Mouse (Mus musculus): Measurements from ENCODE around the gene Fam3c. TPM values are rescaled to one million over a fixed set of nuclear protein-coding genes. Genes with fewer than 3 reads are reported as not detected.
A peak's percentile ranks its signal among the peaks of the same experiment; 100 is the strongest.

Gene Fam3c
- polyA plus RNA-seq, 1 experiment = 84.3 TPM

GRCm38 (mm10) chr6:22330169-22330960, 25.7 kb downstream of the Fam3c start:
- Histone ChIP-seq H3K36me3 (ENCODE audit: control insufficient read depth, insufficient read depth, low read length, poor library complexity, severe bottlenecking) (peaks cover 10% of the 10 kb centered on the region), H3K4me3 (ENCODE audit: low read depth, low read length) (no peak overlapping the region)
- no peak for TF ChIP-seq CTCF (IDR thresholded peaks at IDR 0.05; ENCODE audit: low read depth, low read length)
- no peak for TF ChIP-seq EP300 (IDR thresholded peaks at IDR 0.05; ENCODE audit: insufficient read depth, low read depth, low read length)
- no peak for TF ChIP-seq POLR2A (IDR thresholded peaks at IDR 0.05; ENCODE audit: insufficient read depth, low read length)

GRCm38 (mm10) chr6:22327931-22328330, 28.1 kb downstream of the Fam3c start:
- peaks cover 15% of the 10 kb centered on the region for H3K36me3 ChIP-seq (ENCODE audit: control insufficient read depth, insufficient read depth, low read length, poor library complexity, severe bottlenecking)
- H3K4me1 ChIP-seq (ENCODE audit: control insufficient read depth, insufficient read depth, low read length) = no peaks in the 10 kb centered on the region
- H3K27ac ChIP-seq (ENCODE audit: insufficient read depth, low read length) = no peak overlapping the region
- H3K4me3 ChIP-seq (ENCODE audit: low read depth, low read length) = no peak overlapping the region
- H3K27me3 ChIP-seq (ENCODE audit: control insufficient read depth, insufficient read depth, low read length, poor library complexity, severe bottlenecking) = no peaks in the 10 kb centered on the region
- no peak for TF ChIP-seq CTCF (IDR thresholded peaks at IDR 0.05; ENCODE audit: low read depth, low read length)
- TF ChIP-seq EP300 (IDR thresholded peaks at IDR 0.05; ENCODE audit: insufficient read depth, low read depth, low read length) = no peak
- no peak for TF ChIP-seq POLR2A (IDR thresholded peaks at IDR 0.05; ENCODE audit: insufficient read depth, low read length)
- no peaks in the 10 kb centered on the region for H3K9me3 ChIP-seq (replicated peaks; ENCODE audit: control insufficient read depth, insufficient read depth, low read length, poor library complexity, severe bottlenecking)
- H3K9ac ChIP-seq (ENCODE audit: low read depth, poor library complexity, severe bottlenecking) = no peak overlapping the region

More at GRCm38 (mm10) chr6:22330169-22330960, 25.7 kb downstream of the Fam3c start:
- no peaks in the 10 kb centered on the region for H3K4me1 ChIP-seq (ENCODE audit: control insufficient read depth, insufficient read depth, low read length)
- H3K27me3 ChIP-seq (ENCODE audit: control insufficient read depth, insufficient read depth, low read length, poor library complexity, severe bottlenecking) = no peaks in the 10 kb centered on the region
- H3K9me3 ChIP-seq (replicated peaks; ENCODE audit: control insufficient read depth, insufficient read depth, low read length, poor library complexity, severe bottlenecking) = no peaks in the 10 kb centered on the region
- no peak overlapping the region for H3K9ac ChIP-seq (ENCODE audit: low read depth, poor library complexity, severe bottlenecking)
- H3K27ac ChIP-seq (ENCODE audit: insufficient read depth, low read length) = no peak overlapping the region

- no peak overlapping the region for H3K27ac ChIP-seq (ENCODE audit: insufficient read depth, low read length)
- H3K27me3 ChIP-seq (ENCODE audit: control insufficient read depth, insufficient read depth, low read length, poor library complexity, severe bottlenecking) = no peaks in the 10 kb centered on the region
- no peak for TF ChIP-seq CTCF (IDR thresholded peaks at IDR 0.05; ENCODE audit: low read depth, low read length)
- TF ChIP-seq EP300 (IDR thresholded peaks at IDR 0.05; ENCODE audit: insufficient read depth, low read depth, low read length) = no peak
- no peak for TF ChIP-seq POLR2A (IDR thresholded peaks at IDR 0.05; ENCODE audit: insufficient read depth, low read length)
- H3K4me3 ChIP-seq (ENCODE audit: low read depth, low read length) = no peak overlapping the region
- no peak overlapping the region for H3K9ac ChIP-seq (ENCODE audit: low read depth, poor library complexity, severe bottlenecking)
- no peaks in the 10 kb centered on the region for H3K4me1 ChIP-seq (ENCODE audit: control insufficient read depth, insufficient read depth, low read length)
- peaks cover 18% of the 10 kb centered on the region for H3K36me3 ChIP-seq (ENCODE audit: control insufficient read depth, insufficient read depth, low read length, poor library complexity, severe bottlenecking)
- no peaks in the 10 kb centered on the region for H3K9me3 ChIP-seq (replicated peaks; ENCODE audit: control insufficient read depth, insufficient read depth, low read length, poor library complexity, severe bottlenecking)
Observed at GRCm38 (mm10) chr6:22327091-22327490, 29.0 kb downstream of the Fam3c start.

- no peak overlapping the region for H3K4me3 ChIP-seq (ENCODE audit: low read depth, low read length)
- no peaks in the 10 kb centered on the region for H3K4me1 ChIP-seq (ENCODE audit: control insufficient read depth, insufficient read depth, low read length)
- no peaks in the 10 kb centered on the region for H3K9me3 ChIP-seq (replicated peaks; ENCODE audit: control insufficient read depth, insufficient read depth, low read length, poor library complexity, severe bottlenecking)
- H3K27me3 ChIP-seq (ENCODE audit: control insufficient read depth, insufficient read depth, low read length, poor library complexity, severe bottlenecking) = no peaks in the 10 kb centered on the region
- TF ChIP-seq EP300 (IDR thresholded peaks at IDR 0.05; ENCODE audit: insufficient read depth, low read depth, low read length) = no peak
- H3K27ac ChIP-seq (ENCODE audit: insufficient read depth, low read length) = no peak overlapping the region
- peaks cover 21% of the 10 kb centered on the region for H3K36me3 ChIP-seq (ENCODE audit: control insufficient read depth, insufficient read depth, low read length, poor library complexity, severe bottlenecking)
- no peak overlapping the region for H3K9ac ChIP-seq (ENCODE audit: low read depth, poor library complexity, severe bottlenecking)
Observed at GRCm38 (mm10) chr6:22326289-22326688, 29.8 kb downstream of the Fam3c start.

GRCm38 (mm10) chr6:22325364-22326072, 30.5 kb downstream of the Fam3c start:
- H3K4me1 ChIP-seq (ENCODE audit: control insufficient read depth, insufficient read depth, low read length) = no peaks in the 10 kb centered on the region
- TF ChIP-seq POLR2A (IDR thresholded peaks at IDR 0.05; ENCODE audit: insufficient read depth, low read length) (no peak), EP300 (IDR thresholded peaks at IDR 0.05; ENCODE audit: insufficient read depth, low read depth, low read length) (no peak), CTCF (IDR thresholded peaks at IDR 0.05; ENCODE audit: low read depth, low read length) (peak; percentile 86)
- no peaks in the 10 kb centered on the region for H3K27me3 ChIP-seq (ENCODE audit: control insufficient read depth, insufficient read depth, low read length, poor library complexity, severe bottlenecking)
- peaks cover 25% of the 10 kb centered on the region for H3K36me3 ChIP-seq (ENCODE audit: control insufficient read depth, insufficient read depth, low read length, poor library complexity, severe bottlenecking)
- H3K27ac ChIP-seq (ENCODE audit: insufficient read depth, low read length) = no peak overlapping the region
- H3K4me3 ChIP-seq (ENCODE audit: low read depth, low read length) = no peak overlapping the region
- H3K9ac ChIP-seq (ENCODE audit: low read depth, poor library complexity, severe bottlenecking) = no peak overlapping the region
- H3K9me3 ChIP-seq (replicated peaks; ENCODE audit: control insufficient read depth, insufficient read depth, low read length, poor library complexity, severe bottlenecking) = no peaks in the 10 kb centered on the region

GRCm38 (mm10) chr6:22298059-22298458, 58.0 kb downstream of the Fam3c start:
- H3K9me3 ChIP-seq (replicated peaks; ENCODE audit: control insufficient read depth, insufficient read depth, low read length, poor library complexity, severe bottlenecking) = no peaks in the 10 kb centered on the region
- peaks cover 2% of the 10 kb centered on the region; the same call in 1 of the 2 replicates for H3K27me3 ChIP-seq (ENCODE audit: control insufficient read depth, insufficient read depth, low read length, poor library complexity, severe bottlenecking)
- no peak overlapping the region for H3K27ac ChIP-seq (ENCODE audit: insufficient read depth, low read length)
- no peaks in the 10 kb centered on the region for H3K4me1 ChIP-seq (ENCODE audit: control insufficient read depth, insufficient read depth, low read length)
- no peak overlapping the region for H3K4me3 ChIP-seq (ENCODE audit: low read depth, low read length)
- H3K36me3 ChIP-seq (ENCODE audit: control insufficient read depth, insufficient read depth, low read length, poor library complexity, severe bottlenecking) = no peaks in the 10 kb centered on the region
- TF ChIP-seq POLR2A (IDR thresholded peaks at IDR 0.05; ENCODE audit: insufficient read depth, low read length) (no peak), EP300 (IDR thresholded peaks at IDR 0.05; ENCODE audit: insufficient read depth, low read depth, low read length) (no peak), CTCF (IDR thresholded peaks at IDR 0.05; ENCODE audit: low read depth, low read length) (no peak)
- no peak overlapping the region for H3K9ac ChIP-seq (ENCODE audit: low read depth, poor library complexity, severe bottlenecking)
